Mouse (Mus musculus) embryonic facial prominence, embryonic 11.5 days (tissue): ENCODE data around the gene AW549877. TPM values are rescaled to one million over a fixed set of nuclear protein-coding genes. Genes with fewer than 3 reads are reported as not detected.

Experiments
- ATAC-seq: fragments of 200-750 bp; cut with Nextera tagmentation; replicated peaks from 2 replicates; pipeline ENCODE4 v1.8.0; 2017; ENCODE audit warnings: low read depth; ENCODE audit not compliant: insufficient number of reproducible peaks, low FRiP score, low TSS enrichment
- DNase-seq: peaks from one replicate; pipeline ENCODE4 v3.0.0-alpha.2; 2015; ENCODE audit warnings: low spot score
- H3K27ac ChIP-seq: fragments of 300-500 bp; sonication (generic); replicated peaks from 2 replicates; pipeline ENCODE4 v1.5.1; 2014; ENCODE audit warnings: mild to moderate bottlenecking, low read depth, low read length, control low read depth
- H3K27me3 ChIP-seq: fragments of 300-500 bp; sonication (generic); 2 replicates; pipeline ENCODE4 v1.6.1; 2014; ENCODE audit warnings: mild to moderate bottlenecking, low read length, moderate library complexity, mixed read lengths; ENCODE audit not compliant: control insufficient read depth, insufficient read depth
- H3K36me3 ChIP-seq: fragments of 300-500 bp; sonication (generic); replicated peaks from 2 replicates; pipeline ENCODE4 v1.6.1; 2014; ENCODE audit warnings: low read depth, mild to moderate bottlenecking, low read length, moderate library complexity, mixed read lengths; ENCODE audit not compliant: control insufficient read depth, insufficient read depth
- H3K4me1 ChIP-seq: fragments of 300-500 bp; sonication (generic); 2 replicates; pipeline ENCODE4 v1.6.1; 2014; ENCODE audit warnings: low read length, mixed read lengths; ENCODE audit not compliant: control insufficient read depth, insufficient read depth
- H3K4me2 ChIP-seq: fragments of 300-500 bp; sonication (generic); 2 replicates; pipeline ENCODE4 v1.6.1; 2014; ENCODE audit warnings: low read depth, mild to moderate bottlenecking, control low read depth, low read length, moderate library complexity
- H3K4me3 ChIP-seq: fragments of 300-500 bp; sonication (generic); 2 replicates; pipeline ENCODE4 v1.5.1; 2014; ENCODE audit warnings: low read depth, low read length, control low read depth
- H3K9ac ChIP-seq: fragments of 300-500 bp; sonication (generic); replicated peaks from 2 replicates; pipeline ENCODE4 v1.6.1; 2014; ENCODE audit warnings: mild to moderate bottlenecking, control low read depth, low read length
- H3K9me3 ChIP-seq: fragments of 300-500 bp; sonication (generic); replicated peaks from 2 replicates; pipeline ENCODE4 v1.6.1; 2016; ENCODE audit warnings: mild to moderate bottlenecking, low read length, inconsistent platforms, mixed read lengths; ENCODE audit not compliant: control insufficient read depth
- WGBS: fragments of 180-500 bp; shearing (Covaris S2); extraction: QIAGEN DNeasy Blood & Tissue Kit; methylation state at CpG from one replicate; pipeline ENCODE4 v1.1.7; 2014; 5-methylcytosine and 5-hydroxymethylcytosine counted together
- polyA plus RNA-seq: library from polyadenylated mRNA; unstranded; fragments of >200 nt; fragmentation: Nextera tagmentation; extraction: Ambion mirVana; gene quantifications from 2 replicates; pipeline ENCODE4 v1.2.1, GENCODE M21; 2014

The AW549877 gene
- polyA plus RNA-seq, 1 experiment from 2014 or later = 54.6 TPM

DNA sequence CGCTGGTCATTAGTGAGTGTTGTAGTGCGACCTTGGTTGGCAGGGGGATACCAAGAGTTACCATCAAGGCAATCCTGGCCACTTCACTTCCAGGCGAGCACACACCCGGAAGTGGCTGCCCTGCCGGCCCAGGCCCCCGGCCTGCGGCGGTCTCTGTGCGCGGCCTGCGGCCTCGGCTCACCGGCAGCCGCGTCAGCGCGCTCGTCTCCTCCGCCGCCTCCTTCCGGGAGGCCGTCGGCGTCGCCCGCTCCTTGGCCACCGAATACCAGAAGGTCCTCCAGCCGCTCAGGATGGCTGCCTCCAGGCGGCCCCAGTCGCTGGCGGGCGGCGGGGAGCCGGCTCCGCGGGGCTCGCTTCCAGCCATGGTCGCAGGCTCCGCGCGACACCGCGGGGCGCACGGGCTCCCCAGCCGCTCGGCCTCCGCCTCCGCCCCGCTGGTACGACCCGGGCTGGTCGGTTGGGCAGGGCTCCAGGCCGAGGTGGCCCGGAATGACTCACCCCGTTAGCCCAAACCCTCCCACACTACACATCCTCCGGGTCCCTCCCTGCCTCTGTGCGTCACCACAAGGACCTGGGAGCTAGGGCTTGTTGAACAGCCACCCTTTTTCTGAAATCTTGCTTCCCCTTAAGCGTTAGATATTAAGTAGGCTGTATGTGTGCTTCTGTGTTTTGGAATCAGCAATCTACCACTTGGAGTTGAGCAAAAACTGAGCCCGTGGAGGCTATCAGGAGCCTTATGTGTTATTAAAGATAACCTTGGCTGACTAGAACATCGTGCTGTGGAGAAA lies 16.3 kb downstream of the AW549877 start, which contains the start of gene Fbxo4:
Gene Fbxo4 (minus strand): TSS at position 513 of the 788 bp plus-strand sequence.
- peak within 1 kb of the TSS; percentile 78 for H3K4me2 ChIP-seq
- no peaks in the 10 kb centered on the region for H3K4me1 ChIP-seq
- H3K4me3 ChIP-seq = peak within 1 kb of the TSS; percentile 67
- H3K9ac ChIP-seq = peak within 1 kb of the TSS; percentile 94
- WGBS = 2% methylated on average over 50 of the region's 61 CpGs
- no peaks in the 10 kb centered on the region for H3K36me3 ChIP-seq
- DNase-seq (peak; percentile 68), ATAC-seq (peak; percentile 98)
- H3K9me3 ChIP-seq = no peaks in the 10 kb centered on the region
- H3K27ac ChIP-seq = peak within 1 kb of the TSS; percentile 78
- no peaks in the 10 kb centered on the region for H3K27me3 ChIP-seq

- Histone ChIP-seq H3K4me1 (no peaks in the 10 kb centered on the region), H3K9me3 (no peaks in the 10 kb centered on the region), H3K9ac (no peak overlapping the region), H3K36me3 (no peaks in the 10 kb centered on the region), H3K4me3 (no peak overlapping the region), H3K27ac (no peak overlapping the region), H3K4me2 (no peak overlapping the region), H3K27me3 (no peaks in the 10 kb centered on the region)
- WGBS = 84% methylated on average over 2 of the region's 2 CpGs
- ATAC-seq (no peak), DNase-seq (no peak)
Measured at GRCm38 (mm10) chr15:3978279-3978678, 17.3 kb downstream of the AW549877 start.

DNA sequence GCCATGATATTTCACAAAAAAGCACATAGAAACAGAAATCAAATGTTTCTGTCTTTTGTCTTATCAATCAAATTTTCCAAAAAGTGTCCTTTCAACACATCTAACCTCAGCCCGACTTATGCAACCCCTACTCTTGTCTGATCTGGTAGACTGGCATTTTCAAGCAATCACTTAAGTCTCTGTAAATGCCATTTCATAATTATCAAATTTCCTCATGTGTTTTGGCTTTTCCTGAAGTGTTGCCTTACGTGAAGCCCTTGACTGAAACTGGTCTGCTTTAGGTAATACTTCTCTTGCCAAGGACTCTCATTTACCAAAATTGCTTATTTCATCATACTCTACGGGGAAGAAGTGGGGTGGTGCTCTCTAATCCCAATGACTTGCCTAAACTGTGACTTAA lies 22.2 kb downstream of the AW549877 start:
- Histone ChIP-seq H3K9ac (no peak overlapping the region), H3K27ac (no peak overlapping the region), H3K9me3 (no peaks in the 10 kb centered on the region), H3K27me3 (no peaks in the 10 kb centered on the region), H3K4me1 (no peaks in the 10 kb centered on the region), H3K4me2 (no peak overlapping the region), H3K36me3 (no peaks in the 10 kb centered on the region), H3K4me3 (no peak overlapping the region)
- ATAC-seq = no peak
- DNase-seq = no peak
- WGBS = 81% methylated on average over 3 of the region's 3 CpGs

DNA sequence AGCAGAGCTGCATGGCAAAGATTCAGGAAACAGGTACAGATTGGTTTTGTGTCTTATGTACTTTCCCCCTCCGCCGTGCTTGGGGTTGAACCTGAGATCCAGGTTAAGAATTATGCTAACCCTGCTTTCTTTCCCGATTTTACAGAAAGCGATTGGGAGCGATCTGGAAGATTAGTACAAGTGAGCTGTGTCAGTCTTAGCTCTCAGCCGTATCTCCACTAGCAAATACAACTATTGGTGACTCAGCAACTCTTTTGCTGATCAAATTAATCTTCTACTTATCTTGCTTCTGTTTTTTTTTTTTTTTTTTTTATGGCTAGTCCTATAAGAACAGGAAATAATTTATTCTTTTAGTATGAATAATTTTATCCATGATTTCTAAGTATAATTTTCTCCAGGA lies 25.4 kb downstream of the AW549877 start:
- H3K9me3 ChIP-seq = no peaks in the 10 kb centered on the region
- H3K27me3 ChIP-seq = no peaks in the 10 kb centered on the region
- ATAC-seq = no peak
- DNase-seq = no peak
- no peak overlapping the region for H3K4me2 ChIP-seq
- H3K36me3 ChIP-seq = no peaks in the 10 kb centered on the region
- H3K4me1 ChIP-seq = no peaks in the 10 kb centered on the region
- H3K27ac ChIP-seq = no peak overlapping the region
- H3K4me3 ChIP-seq = no peak overlapping the region
- H3K9ac ChIP-seq = no peak overlapping the region
- WGBS = 94% methylated on average over 6 of the region's 6 CpGs

DNA sequence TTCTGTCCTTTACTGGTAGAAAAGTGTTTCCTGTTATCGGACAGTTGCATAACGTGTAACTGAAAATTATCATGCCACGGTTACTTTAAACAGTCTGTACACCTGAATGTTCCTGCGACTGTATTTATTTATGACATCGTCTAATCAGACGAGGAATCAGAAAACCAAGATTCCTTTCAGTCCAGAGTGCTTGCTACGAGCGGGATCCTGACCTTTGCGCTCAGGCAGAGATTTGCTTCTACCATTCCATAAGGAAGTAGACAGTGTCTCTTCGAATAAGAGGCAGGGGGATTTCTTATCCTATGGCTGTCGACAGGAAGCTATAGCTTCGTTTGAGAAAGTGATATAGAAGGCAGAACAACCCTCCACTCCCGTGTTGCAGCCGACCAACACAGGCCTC lies 25.8 kb downstream of the AW549877 start:
- 86% methylated on average over 14 of the region's 14 CpGs for WGBS
- ATAC-seq = no peak
- no peak for DNase-seq

DNA sequence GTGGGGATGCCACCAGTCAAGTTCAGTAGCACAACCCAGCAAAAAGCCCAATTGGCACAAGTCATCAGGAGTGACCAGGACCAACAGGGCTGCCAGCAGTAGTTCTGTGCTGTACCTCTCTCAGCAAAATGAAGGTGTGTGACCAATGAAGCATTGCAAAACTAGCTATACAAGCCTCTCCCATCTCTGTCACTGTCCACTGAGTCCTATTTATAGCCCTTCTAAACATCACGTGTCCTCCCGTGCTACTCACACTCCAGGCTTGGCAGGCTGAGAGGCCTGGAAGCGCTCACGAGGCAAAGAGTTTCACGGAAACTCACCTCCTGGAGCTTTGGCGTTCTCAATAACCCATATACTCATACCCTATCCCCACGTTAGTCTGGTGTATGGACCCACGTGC lies 33.3 kb downstream of the AW549877 start:
- Histone ChIP-seq H3K4me2 (no peak overlapping the region), H3K9me3 (no peaks in the 10 kb centered on the region), H3K9ac (no peak overlapping the region), H3K4me3 (no peak overlapping the region), H3K4me1 (no peaks in the 10 kb centered on the region), H3K36me3 (no peaks in the 10 kb centered on the region), H3K27ac (no peak overlapping the region), H3K27me3 (no peaks in the 10 kb centered on the region)
- ATAC-seq = no peak
- whole genome bisulfite sequencing = 89% methylated on average over 8 of the region's 8 CpGs
- DNase-seq = no peak

More for the DNA sequence above, 25.8 kb downstream of the AW549877 start:
- no peaks in the 10 kb centered on the region for H3K9me3 ChIP-seq
- no peak overlapping the region for H3K27ac ChIP-seq
- H3K27me3 ChIP-seq = no peaks in the 10 kb centered on the region
- no peak overlapping the region for H3K4me3 ChIP-seq
- H3K9ac ChIP-seq = no peak overlapping the region
- H3K36me3 ChIP-seq = no peaks in the 10 kb centered on the region
- H3K4me1 ChIP-seq = no peaks in the 10 kb centered on the region
- no peak overlapping the region for H3K4me2 ChIP-seq

DNA sequence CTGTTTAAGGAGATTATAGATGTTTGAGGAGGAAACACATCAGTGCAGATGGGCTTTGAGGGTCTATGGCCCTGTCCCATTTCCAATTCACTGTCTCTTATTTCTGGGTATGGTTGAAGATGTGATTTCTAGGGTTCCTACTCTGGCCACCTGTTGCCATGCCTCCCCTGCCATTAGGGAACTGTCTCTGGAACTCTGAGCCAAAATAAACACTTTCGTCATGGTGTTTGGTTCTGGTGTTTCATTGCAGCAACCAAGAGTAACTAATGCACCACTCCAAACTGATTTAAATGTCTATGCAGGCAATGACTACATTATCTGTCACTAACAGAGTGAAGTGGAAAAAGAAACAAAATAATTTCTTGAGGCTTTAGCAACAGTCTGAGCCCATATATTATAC lies 35.5 kb downstream of the AW549877 start:
- Histone ChIP-seq H3K36me3 (no peaks in the 10 kb centered on the region), H3K9me3 (no peaks in the 10 kb centered on the region), H3K9ac (no peak overlapping the region), H3K4me1 (no peaks in the 10 kb centered on the region), H3K4me3 (no peak overlapping the region), H3K4me2 (no peak overlapping the region), H3K27me3 (no peaks in the 10 kb centered on the region), H3K27ac (no peak overlapping the region)
- ATAC-seq (no peak), DNase-seq (no peak)
- 59% methylated on average over 1 of the region's 1 CpGs for WGBS

DNA sequence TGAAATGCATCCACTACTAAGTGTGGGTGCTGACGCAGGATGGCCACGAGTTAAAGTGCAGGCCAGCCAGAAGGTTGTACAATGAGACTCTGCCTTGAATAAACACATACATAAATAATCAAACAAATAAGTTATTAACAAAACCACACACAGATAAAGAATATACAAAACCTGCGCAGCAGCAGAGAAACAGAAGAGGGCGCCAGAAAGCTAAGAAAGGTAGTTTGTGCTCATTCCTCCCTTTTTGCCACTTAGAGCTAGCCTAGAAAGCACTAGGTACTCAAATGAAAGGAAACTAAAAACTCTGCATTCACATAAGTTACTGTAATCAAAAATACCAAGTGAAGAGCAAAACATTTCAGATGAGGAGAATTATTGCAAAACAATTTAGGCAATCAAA lies 37.6 kb downstream of the AW549877 start:
- DNase-seq (peak; percentile 68), ATAC-seq (no peak)
- H3K27ac ChIP-seq = no peak overlapping the region
- H3K9me3 ChIP-seq = no peaks in the 10 kb centered on the region
- no peak overlapping the region for H3K9ac ChIP-seq
- no peak overlapping the region for H3K4me2 ChIP-seq
- WGBS = 28% methylated on average over 4 of the region's 4 CpGs
- no peak overlapping the region for H3K4me3 ChIP-seq
- no peaks in the 10 kb centered on the region for H3K27me3 ChIP-seq
- no peaks in the 10 kb centered on the region for H3K36me3 ChIP-seq
- H3K4me1 ChIP-seq = no peaks in the 10 kb centered on the region
